Mouse (Mus musculus): ENCODE data around the gene Rars.
A peak's percentile ranks its signal among the peaks of the same experiment; 100 is the strongest.
"Not testable (repeated sequence)": the region's sequence is repeated elsewhere in the genome, so short reads cannot be mapped to it uniquely, and the experiment has no call there.

Gene Rars

GRCm38 (mm10) chr11:35834022-35834760, at the start of gene Rars:
Gene Rars (minus strand): TSS chr11:35834506.
- peak; percentile 90 to 91 for DNase-seq (ENCODE audit: low spot score in 2 of 2)

- no peak for DNase-seq (ENCODE audit: low spot score in 2 of 2)
Observed at GRCm38 (mm10) chr11:35882777-35883176, 48.5 kb upstream of the Rars start.

GRCm38 (mm10) chr11:35878559-35878897, 44.2 kb upstream of the Rars start:
- no peak for DNase-seq (ENCODE audit: low spot score in 2 of 2)

GRCm38 (mm10) chr11:35877651-35878558, 43.6 kb upstream of the Rars start:
- DNase-seq (ENCODE audit: low spot score in 2 of 2), result no peak

GRCm38 (mm10) chr11:35873624-35874244, 39.4 kb upstream of the Rars start:
- no peak for DNase-seq (ENCODE audit: low spot score in 2 of 2)

GRCm38 (mm10) chr11:35870961-35871360, 36.7 kb upstream of the Rars start:
- no peak for DNase-seq (ENCODE audit: low spot score in 2 of 2)

- DNase-seq (ENCODE audit: low spot score in 2 of 2), result no peak
Observed at GRCm38 (mm10) chr11:35866140-35866539, 31.8 kb upstream of the Rars start.

- peak; percentile 75 to 85 for DNase-seq (ENCODE audit: low spot score in 2 of 2)
Observed at GRCm38 (mm10) chr11:35864981-35865604, 30.8 kb upstream of the Rars start.

GRCm38 (mm10) chr11:35863653-35864052, 29.3 kb upstream of the Rars start:
- DNase-seq (ENCODE audit: low spot score in 2 of 2), result peak in 1 of 2 experiments; percentile 36

GRCm38 (mm10) chr11:35857395-35858067, 23.2 kb upstream of the Rars start:
- no peak for DNase-seq (ENCODE audit: low spot score in 2 of 2)

GRCm38 (mm10) chr11:35856359-35857040, 22.2 kb upstream of the Rars start:
- peak; percentile 37 to 43 for DNase-seq (ENCODE audit: low spot score in 2 of 2)

- no peak for DNase-seq (ENCODE audit: low spot score in 2 of 2)
Observed at GRCm38 (mm10) chr11:35855567-35855966, 21.3 kb upstream of the Rars start.

GRCm38 (mm10) chr11:35854941-35855340, 20.6 kb upstream of the Rars start:
- DNase-seq (ENCODE audit: low spot score in 2 of 2), result no peak

GRCm38 (mm10) chr11:35853651-35854050, 19.3 kb upstream of the Rars start:
- DNase-seq (ENCODE audit: low spot score in 2 of 2), result no peak

- DNase-seq (ENCODE audit: low spot score in 2 of 2), result no peak
Observed at GRCm38 (mm10) chr11:35852731-35853130, 18.4 kb upstream of the Rars start.

- no peak for DNase-seq (ENCODE audit: low spot score in 2 of 2)
Observed at GRCm38 (mm10) chr11:35844299-35844698, 10.0 kb upstream of the Rars start.

- not testable (repeated sequence) for DNase-seq (ENCODE audit: low spot score in 2 of 2)
Observed at GRCm38 (mm10) chr11:35842560-35842959, 8.3 kb upstream of the Rars start.

GRCm38 (mm10) chr11:35841738-35842325, 7.5 kb upstream of the Rars start:
- DNase-seq (ENCODE audit: low spot score in 2 of 2), result no peak

- not testable (repeated sequence) for DNase-seq (ENCODE audit: low spot score in 2 of 2)
Observed at GRCm38 (mm10) chr11:35840806-35841205, 6.5 kb upstream of the Rars start.

GRCm38 (mm10) chr11:35840282-35840681, 6.0 kb upstream of the Rars start:
- no peak for DNase-seq (ENCODE audit: low spot score in 2 of 2)

Data from right cerebral cortex, postnatal 36 days (tissue).